Mouse (Mus musculus): ENCODE measurements around the gene Abcg2.
"Not testable (repeated sequence)": the region's sequence is repeated elsewhere in the genome, so short reads cannot be mapped to it uniquely, and the experiment has no call there.

Abcg2 gene

DNA sequence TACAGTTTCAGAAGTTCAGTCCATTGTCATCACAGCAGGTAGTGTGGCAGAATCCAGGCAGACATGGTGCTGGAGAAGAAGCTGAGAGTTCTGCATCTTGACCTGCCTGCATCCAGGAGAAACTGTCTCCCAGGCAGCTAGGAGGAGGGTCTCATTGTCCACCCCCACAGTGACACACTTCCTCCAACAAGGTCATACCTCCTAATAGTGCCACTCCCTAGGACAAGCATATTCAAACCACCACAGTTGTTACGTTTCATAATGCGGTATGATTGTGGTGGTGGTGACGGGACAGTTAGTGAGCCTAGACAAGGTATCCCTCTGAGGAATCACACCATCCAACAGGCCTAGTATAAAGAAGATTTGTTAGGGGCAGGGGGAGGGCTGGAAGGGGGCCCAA is at the start of gene Abcg2:
Abcg2 (plus strand) TSS at position 301 of the 400 bp plus-strand sequence.
- not testable (repeated sequence) for DNase-seq

GRCm38 (mm10) chr6:58540263-58540662 is 44.1 kb upstream of the Abcg2 start:
- not testable (repeated sequence) for DNase-seq

DNA sequence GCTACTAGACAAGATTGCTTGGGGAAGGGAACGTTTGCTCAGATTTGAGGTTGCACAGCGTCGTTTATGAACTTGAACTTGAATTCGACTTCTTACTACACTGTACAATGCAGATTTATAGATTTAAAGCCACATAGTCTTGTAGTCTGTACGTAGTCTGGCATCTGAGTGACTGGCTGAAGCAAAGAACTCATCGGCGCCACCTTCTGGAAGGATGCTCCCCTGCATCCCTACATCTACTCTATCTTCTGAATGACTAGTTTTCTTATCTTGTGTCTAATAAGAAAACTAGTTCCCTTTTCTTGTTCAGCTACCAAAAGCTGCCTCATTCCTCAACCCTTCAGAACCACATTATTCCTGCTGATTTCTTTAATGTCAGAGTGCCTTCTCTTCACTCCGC is 41.5 kb upstream of the Abcg2 start:
- peak; percentile 34 to 66 for DNase-seq

- not testable (repeated sequence) for DNase-seq
These were observed 39.4 kb upstream of the Abcg2 start for GRCm38 (mm10) chr6:58544971-58545370.

DNA sequence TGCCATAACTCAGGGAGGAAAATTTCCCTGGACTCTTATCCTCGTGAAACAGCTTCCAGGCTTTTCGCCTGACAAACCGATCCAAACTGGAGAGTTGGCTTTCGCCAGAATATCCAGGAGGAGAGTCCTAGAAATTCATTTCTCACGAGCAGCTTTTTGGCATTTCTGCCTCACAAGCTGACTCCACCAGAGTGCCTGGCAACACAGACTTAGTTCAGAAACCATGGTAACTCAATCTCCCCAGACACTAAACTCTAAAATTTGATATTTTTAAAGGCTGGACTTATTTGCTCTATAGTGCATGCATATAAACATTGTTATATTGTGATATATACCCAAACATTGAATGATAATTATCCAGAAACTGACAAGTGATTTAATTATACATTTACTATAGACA is 38.3 kb upstream of the Abcg2 start:
- DNase-seq = not testable (repeated sequence)

DNA sequence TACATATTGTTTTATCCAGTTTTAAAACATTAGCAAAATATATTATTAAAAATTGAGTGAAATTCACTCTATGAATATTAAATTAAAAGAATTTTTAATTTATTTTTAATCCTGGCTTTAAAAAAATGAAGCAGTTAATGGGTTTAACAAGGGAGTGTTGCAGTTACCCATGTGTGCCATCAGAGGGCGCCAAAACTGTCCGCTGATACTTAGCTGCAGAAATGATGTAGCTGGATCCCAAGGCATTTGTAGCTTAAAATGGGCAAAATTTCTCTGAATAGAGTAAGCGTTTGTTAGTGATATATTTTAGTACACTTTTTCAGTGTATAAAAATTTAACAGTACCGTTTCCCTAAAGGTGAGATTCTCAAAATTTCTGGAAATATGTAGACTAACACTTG is 37.5 kb upstream of the Abcg2 start:
- DNase-seq = peak; percentile 54 to 64

- not testable (repeated sequence) for DNase-seq
These were observed 30.5 kb upstream of the Abcg2 start for GRCm38 (mm10) chr6:58553812-58554211.

GRCm38 (mm10) chr6:58593987-58594844 is 9.9 kb downstream of the Abcg2 start:
- not testable (repeated sequence) for DNase-seq

- DNase-seq = not testable (repeated sequence)
These were observed 11.4 kb downstream of the Abcg2 start for GRCm38 (mm10) chr6:58595639-58596293.

GRCm38 (mm10) chr6:58596294-58596653 is 12.0 kb downstream of the Abcg2 start:
- DNase-seq = peak; percentile 16 to 40

DNA sequence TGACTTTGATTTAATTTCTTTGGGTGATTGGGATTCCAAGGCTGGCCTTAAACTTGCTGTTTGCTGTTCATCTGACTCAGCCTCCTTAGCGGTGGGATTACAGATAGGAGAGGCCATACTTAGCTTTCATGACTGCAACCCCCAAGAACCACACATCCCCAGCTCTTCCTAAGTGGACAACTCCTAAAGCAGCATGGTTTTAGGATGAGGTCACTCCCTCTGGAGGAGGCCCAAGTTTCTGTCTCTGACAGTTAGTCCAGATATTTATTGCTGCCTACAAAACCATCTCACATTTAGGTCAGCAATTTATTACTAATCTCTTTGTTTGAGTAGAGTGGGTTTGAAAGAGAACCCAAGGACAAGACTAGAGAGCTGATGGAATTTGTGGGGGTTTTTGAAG is 17.8 kb downstream of the Abcg2 start:
- peak in 1 of 2 experiments; percentile 36 for DNase-seq

DNA sequence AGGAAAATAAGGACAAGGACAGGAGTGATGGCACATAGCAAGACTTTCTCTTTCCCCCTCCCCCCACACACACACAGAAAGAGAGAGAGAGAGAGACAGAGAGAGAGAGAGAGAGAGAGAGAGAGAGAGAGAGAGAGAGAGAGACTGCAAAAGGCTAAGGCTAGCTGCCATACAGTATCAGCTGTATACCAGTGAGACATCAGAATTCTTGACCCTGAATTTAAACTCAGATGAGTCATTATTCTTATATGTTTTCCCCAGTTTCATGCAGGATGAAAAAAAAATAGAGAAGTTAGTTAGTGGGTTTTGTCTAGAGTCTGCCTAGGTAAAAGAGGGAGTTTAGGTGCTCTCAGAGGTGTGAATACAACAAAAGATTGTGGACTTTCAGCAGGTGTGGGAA is 18.7 kb downstream of the Abcg2 start:
- not testable (repeated sequence) for DNase-seq

DNA sequence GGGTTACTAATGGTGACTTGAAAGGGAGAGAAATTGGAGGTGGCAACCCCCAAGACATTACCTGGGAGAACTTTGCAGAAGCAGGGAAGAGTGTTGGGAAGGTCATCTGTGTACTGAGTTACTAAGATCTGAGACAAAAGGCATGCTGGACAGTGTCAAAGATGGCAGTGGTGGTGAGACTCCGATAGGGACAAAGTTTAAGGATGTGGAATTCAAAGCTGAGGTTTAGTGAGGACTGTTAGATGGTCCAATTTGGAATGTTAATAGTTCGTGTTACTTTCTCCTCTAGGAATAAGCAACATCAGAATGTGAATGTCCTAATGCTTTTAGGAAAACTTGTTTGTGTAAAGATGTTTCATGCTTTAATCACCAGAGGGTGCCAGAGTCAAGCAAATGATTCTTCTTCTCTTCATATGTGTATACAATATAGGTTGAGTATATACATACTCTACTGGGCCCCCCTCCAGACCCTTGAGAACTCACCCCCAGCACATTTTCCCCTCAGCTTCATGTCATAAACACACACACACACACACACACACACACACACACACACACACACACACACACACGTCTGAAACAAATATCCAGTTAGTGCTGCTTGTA is 19.3 kb downstream of the Abcg2 start:
- peak in 1 of 2 experiments; percentile 34 for DNase-seq

DNA sequence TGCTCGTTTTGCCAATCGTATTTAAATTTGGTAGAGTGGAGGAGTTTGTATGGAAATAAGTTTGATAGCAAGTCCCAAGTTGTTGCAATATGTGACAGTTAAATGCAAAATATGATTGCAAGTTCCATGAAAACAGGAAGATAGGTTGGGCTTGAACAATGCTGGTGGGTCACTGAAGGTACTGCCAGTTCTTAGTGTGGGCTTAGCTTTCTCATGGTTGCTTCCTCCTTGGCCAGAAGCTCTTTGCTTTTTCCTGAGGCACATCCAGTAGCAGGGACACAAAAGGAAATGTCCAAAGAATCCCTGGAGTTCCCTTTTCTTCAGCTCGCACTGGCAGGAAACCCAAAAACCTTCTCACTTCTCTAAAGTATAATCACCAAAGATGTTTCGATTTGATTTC is 22.3 kb downstream of the Abcg2 start:
- peak; percentile 18 to 59 for DNase-seq

DNA sequence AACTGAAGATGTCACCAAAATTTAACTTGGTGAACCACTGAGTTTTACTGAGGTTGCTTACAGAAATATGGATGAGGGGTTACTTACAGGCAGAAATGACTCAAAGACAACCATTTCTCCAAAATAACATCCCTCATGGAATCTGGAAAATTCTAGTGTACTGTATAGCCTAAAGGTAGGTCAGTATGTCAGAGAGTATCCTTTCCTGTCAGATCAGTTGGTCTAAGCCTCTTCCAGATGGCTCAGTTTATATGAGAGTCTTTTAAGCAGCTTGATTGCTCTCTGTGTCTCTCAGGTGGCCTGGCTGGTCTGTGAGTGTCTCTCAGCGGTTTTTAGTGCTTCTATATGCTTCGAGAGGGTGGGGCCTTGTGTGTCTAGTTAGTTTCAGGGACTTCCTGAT is 24.1 kb downstream of the Abcg2 start:
- DNase-seq = no peak

- no peak for DNase-seq
These were observed 25.8 kb downstream of the Abcg2 start for GRCm38 (mm10) chr6:58609919-58610759.

DNA sequence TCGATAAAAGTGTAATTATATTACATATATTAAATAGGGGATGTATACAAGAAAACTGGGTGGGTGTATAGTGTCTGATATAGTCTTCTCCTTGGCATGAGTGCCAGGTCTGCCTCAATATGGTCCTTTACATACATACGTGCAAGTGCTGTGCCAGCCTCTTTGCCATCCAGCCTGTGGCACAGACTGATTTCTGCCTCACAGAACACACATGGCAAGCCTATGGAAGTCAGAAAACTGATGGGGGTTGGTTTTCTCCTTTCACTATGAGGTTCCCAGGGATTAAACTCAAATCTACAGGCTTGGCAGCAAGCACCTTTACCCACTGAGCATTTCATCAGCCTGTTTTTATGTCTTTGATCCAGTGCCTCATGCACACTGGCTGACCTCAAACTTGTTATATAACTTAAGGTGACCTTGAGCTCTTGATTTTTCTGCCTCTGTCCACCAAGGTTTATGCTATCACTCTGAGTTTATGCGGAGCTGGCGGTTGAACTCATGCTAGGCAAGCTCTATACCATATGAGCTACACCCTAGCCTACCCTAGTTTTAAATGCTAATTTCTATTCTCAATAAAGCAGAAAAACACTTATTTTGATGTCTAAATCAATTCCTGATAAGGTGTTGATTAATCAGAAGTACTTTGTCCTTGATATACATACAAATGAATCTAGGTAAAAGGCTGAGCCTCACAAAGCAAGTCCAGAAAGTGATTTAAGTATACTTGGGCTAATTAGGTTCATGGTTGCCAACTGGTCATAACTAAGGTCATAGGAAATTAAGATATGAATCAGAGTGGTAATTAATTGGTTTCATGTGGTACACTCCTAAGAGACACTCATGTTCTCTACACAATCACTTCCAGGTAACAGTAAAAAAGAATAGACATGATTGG is 26.7 kb downstream of the Abcg2 start:
- peak in 1 of 2 experiments; percentile 54 for DNase-seq

DNA sequence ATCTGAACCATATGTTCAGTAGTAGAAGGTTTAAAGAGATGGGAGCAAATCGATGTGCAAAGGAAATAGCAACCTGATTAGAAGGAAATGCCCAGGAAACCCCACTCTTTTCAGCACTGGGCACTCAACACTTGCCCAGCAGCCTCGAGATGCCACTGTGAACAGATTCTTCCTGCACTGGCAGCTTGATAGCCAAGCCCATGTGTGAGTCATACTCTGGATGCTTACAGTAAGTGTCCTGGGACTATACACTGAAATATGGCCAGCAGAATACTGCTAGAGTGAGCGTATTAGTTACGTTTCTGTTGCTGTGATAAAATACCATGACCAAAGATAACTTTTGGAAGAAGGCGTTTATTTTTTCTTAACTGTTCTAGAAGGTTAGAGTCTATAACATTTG is 39.8 kb downstream of the Abcg2 start:
- DNase-seq = no peak

GRCm38 (mm10) chr6:58629238-58629637 is 44.9 kb downstream of the Abcg2 start:
- DNase-seq = no peak

DNA sequence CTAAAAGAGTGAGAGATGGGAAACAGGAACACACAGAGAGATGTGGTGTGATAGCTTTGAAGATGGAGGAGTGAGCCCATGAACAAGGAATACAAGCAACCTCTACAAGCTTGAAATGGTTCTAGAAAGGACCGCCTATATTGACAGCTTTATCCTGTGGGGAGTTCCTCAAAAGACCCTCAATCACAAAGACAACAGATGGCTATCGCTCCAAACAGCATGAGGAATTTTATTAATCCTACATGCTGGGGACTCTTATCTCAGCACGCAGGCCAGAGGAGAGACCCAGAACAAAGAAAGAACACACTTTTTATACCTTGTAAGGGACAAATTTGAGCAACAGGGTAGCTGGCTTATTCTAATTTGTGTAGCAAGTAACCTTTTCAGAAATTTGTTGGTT is 48.1 kb downstream of the Abcg2 start:
- DNase-seq = no peak

DNA sequence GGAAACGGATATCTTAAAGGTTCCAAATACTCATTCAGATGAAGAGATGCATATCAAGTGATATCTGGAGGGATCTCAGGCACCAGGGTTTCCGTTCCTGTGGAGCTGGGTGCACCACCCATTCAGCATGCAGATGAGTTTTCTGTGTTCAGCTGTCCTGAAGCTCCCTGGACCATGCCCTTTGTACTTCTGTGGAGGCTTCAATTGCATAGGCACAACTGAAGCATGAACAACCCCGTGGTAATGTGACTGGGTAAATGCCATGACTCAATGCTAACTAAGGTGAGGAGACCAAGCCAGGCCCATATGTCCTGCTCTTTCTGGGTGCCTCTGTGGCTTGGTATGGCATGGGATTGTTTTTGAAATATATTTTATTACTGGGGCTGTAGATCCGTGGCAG is 49.4 kb downstream of the Abcg2 start:
- DNase-seq = peak; percentile 62 to 83

DNA sequence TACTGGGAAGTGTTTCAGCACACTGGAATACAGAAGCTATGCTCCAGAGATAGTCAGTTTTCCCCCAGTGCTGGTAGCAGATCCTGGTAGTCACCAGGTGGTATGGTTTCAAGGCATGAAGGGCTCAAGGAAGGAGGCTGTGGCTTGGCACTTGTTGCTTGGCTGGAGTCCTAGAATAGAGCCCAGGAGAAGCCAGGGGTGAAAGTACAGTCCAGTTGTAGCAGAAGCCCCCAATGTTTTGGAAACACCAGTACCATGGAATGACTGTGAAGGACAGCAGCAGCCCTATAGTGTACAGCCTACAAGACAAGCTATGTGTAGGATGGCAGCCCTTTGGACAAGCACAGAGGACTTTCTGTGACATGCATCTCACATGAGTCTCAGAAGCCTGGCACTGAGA is 54.2 kb downstream of the Abcg2 start:
- peak; percentile 69 to 85 for DNase-seq
